Mouse (Mus musculus) liver, embryonic 14.5 days (tissue): Measurements from ENCODE around the gene Slc46a2.

Experiments used
- CTCF ChIP-seq: IDR thresholded peaks from 2 replicates; pipeline ENCODE4 v1.5.1; 2016; ENCODE audit warnings: antibody characterized with exemption, low read depth, control low read depth
- EP300 ChIP-seq: IDR thresholded peaks from 2 replicates; pipeline ENCODE4 v1.6.1; 2016; ENCODE audit warnings: antibody characterized with exemption, low read depth

DNA sequence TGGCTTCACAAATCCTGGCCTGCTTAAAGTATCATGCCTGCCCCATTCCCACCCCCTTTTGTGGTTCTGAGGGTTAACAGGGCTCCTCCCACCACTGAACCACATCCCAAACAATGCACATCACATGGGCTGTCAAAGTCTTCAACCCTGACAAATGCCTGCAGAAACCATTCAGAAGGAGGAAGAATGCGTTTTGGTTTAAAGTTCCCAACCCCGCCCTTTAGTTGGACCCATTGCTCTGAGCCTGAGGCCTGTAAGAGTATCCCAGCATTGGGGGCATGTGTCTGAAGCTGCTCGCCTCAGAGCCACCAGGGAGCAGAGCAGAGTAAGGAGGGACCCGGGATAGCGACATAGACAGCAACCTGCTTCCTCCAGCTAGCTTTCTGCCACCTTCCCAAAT lies 41.0 kb downstream of the Slc46a2 start:
- TF ChIP-seq CTCF (peak; percentile 11; the same call in 1 of the 2 replicates), EP300 (no peak)
